Mouse (Mus musculus) lung, postnatal 25 days (tissue): ENCODE results near the gene Rhob.
A peak's percentile ranks its signal among the peaks of the same experiment; 100 is the strongest.

Experiments used
- DNase-seq: peaks from one replicate; pipeline ENCODE4 v3.0.0; 2022; ENCODE audit warnings: low spot score

The Rhob gene

GRCm38 (mm10) chr12:8499871-8500596, at the start of gene Rhob:
TSS of gene Rhob (minus strand) at chr12:8500009.
- peak; percentile 98 for DNase-seq

- DNase-seq, result peak; percentile 80
Observed at GRCm38 (mm10) chr12:8547357-8547756, 47.5 kb upstream of the Rhob start.

DNA sequence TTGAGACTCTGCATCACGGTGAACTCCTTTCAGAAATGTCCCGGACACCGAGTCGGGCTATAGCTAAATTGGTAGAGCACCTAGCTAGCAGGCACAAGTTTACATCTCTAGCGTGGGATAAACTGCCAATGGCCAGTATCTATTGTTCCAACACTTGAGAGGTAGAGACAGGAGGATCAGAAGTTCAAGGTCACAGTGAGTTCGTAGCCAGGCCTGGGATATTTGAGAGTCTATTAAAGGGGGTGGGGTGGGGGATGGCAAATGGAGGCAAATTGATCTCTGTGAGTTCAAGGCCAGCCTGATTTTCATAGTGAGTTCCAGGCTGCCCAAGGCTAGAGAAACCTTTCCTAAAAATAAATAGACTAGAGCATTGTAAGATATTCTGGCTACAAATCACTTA, 47.0 kb upstream of the Rhob start:
- no peak for DNase-seq

DNA sequence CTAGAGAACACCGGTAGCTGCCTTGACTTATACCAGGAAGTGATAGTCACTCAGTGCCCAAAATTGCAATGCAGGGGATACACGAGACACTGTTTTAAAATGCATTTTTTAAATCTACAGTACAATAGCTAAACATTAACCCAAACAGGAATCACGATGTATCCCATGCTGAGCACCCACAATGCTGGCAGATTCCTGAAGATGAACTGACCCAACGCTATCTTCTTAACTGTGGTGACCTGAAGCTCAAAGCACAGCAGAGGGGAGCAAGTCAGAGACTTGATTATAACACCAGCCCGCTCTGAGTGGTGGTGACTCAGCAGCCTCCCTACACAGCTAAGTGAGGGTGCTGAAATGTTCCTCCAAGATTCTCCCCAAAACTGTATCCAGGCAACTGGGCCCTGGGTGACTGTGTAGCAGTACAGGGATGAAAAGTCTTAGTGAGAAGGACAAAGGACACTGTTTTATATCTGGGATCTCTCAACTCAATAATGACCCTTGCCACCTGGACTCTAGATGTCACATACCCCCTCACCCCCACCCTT, 45.3 kb upstream of the Rhob start:
- DNase-seq, result no peak

DNA sequence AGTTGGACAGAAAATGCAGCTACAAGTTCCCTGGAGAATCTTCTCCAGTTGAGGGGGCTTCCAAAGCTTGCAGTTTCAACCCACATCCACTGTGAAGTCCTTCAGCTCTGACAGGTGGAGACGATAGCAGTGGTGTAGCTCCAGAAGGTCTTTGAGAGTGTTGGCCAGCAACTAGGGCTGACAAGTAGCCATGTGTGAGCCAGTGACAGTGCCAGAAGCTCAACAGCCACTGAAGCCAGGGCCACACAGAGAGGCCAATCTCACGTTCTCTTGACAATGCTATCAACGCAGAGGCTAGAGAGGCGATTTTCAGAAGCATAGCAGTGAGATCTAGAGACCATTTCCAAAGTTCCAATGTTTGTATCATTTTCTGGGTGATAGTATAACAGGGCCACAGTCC, 42.6 kb upstream of the Rhob start:
- DNase-seq, result no peak

DNA sequence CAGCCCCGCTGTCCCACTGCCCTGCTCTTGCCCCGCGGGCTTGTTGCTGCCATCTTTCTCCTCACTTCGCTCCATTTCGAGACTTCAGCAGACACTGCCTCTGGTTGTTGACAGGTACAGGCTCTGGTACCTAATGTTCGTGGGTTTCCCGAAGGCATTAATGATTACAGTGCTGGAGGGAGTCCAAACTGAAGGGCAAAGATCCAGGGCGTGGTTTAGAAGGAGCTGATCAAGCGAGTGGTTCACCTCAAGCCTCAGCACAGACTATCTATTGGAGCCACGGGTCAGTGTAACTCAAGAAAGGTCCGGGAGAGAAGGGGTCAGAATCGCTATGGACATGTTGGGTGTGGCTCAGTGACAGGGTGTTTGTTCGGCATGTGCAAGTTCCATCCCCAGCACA, 39.7 kb upstream of the Rhob start:
- no peak for DNase-seq

GRCm38 (mm10) chr12:8537291-8537690, 37.5 kb upstream of the Rhob start:
- no peak for DNase-seq

DNA sequence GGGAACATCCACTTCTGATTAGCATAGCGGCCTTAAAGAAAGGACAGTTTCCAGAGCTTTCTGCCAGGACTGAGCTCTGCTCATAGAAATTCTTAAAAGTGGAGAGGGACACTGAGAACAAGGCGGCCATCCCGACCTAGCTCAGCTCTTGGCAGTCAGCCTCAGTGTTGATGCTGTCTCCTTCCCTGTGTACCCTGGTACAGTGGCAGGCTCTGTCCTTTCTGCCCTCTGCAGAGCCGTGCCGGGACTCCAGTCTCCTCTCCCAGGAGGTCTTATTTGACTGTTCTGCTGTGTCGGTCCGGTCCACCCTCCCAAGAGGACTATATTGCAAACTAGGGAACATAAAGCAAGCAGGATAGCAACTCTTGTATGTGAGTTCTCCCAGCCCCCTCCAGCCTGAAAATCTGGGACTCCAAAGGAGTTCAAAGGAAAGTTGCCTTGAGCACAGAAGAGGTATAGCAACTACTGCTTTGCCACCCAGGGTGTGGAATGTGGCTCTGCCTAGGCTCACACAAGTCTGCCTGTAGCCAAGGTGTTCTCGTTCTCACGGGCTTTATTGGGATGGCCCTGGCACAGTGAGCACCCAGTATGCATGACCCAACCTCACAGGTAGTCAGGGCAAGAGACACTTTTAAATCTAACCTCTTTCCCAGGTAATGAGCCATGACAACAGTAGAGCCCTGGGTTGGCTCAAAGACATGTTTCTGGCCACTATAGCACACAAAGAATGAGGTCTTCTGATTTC, 36.6 kb upstream of the Rhob start:
- DNase-seq, result no peak

DNA sequence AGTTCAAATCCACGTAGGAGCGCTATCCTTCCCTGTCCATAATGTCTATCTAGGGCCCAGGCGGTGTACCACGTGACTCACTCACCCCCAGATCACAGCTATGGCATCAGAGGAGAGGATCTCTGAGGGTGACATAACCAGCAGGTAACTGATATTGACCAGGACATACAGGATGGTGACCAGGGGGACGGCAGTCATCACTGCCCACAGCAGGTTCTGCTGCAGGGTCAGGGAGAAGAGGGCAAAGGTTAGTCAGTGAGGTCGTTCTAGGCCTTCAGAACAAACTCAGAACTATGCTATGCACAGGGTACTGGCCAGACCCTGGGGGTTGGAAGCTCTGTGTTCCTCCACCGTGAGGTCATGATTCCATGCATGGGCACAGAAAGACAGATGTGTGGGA, 35.8 kb upstream of the Rhob start:
- no peak for DNase-seq

GRCm38 (mm10) chr12:8534915-8535314, 35.1 kb upstream of the Rhob start:
- no peak for DNase-seq

DNA sequence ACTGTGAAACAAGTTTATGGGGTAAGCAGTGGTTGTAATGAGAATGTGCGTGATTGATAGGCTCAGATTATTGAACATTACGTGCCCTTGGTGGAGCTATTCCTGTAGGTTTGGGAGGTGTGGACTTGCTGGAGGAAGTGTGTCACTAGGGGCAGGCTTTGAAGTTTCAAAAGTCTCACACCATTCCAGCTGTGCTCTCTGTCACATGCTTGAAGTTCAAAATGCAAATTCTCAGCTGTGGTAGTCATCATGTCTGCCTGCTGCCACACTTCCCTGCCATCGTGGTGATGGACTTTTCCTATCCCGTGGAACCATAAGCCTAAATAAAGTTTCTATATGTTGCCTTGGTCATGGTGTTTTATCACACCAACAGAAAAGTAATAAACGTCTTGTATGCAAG, 28.0 kb upstream of the Rhob start:
- no peak for DNase-seq

- DNase-seq, result no peak
Observed at GRCm38 (mm10) chr12:8527175-8527574, 27.4 kb upstream of the Rhob start.

- DNase-seq, result no peak
Observed at GRCm38 (mm10) chr12:8524062-8524461, 24.3 kb upstream of the Rhob start.

DNA sequence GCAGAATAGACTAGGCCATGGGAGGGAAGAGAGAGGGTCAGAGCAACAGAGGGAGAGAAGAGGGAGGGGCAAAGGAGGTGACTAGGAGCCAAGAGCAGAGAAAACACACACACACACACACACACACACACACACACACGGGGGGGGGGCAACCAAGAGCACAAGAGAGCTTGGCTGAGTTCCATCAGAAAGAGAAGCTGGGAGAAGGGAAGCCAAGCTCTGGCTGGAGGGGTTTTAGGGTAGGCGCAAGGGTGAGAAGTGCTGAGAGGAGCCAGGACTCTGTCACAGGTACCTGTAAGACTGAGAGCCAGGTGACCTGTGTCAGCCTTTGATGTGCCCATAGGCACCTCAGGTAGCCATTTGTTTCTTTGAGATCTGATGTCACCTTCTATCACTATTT, 22.9 kb upstream of the Rhob start:
- no peak for DNase-seq

GRCm38 (mm10) chr12:8521375-8522047, 21.7 kb upstream of the Rhob start:
- DNase-seq, result peak; percentile 82

DNA sequence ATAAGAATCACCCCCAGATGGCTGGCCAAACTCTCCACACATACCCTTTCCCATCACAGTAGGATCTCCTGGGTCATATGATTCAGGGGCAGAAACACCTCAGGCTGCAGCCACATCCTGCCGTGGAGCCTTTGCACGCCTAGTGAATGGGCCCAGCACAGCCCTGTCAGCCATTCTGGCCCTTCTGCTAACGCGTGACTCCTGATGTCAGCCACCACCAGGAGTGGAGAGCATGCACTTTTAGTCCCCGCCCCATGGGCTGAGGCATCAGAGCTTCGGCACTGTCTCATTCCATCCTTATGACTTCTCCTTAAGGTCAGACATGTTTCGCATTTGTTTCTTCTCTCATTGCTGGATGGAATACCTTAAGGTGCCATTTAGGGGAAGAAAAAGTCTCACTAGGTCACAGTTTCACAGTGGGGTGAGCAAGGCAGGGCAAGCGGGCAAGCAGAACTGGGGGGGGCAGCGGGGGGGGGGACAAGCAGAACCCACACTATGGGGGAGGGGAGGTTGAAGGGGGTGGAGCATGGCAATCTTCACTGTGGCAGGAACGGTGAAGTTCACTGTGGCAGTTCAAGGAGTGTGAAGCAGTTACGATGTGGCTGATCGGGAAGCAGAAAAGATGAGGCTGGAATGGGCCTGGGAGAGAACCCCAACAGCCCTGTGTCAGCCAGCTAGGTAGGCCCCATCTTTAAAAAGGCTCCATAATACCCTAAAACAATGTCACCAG, 19.8 kb upstream of the Rhob start:
- no peak for DNase-seq

DNA sequence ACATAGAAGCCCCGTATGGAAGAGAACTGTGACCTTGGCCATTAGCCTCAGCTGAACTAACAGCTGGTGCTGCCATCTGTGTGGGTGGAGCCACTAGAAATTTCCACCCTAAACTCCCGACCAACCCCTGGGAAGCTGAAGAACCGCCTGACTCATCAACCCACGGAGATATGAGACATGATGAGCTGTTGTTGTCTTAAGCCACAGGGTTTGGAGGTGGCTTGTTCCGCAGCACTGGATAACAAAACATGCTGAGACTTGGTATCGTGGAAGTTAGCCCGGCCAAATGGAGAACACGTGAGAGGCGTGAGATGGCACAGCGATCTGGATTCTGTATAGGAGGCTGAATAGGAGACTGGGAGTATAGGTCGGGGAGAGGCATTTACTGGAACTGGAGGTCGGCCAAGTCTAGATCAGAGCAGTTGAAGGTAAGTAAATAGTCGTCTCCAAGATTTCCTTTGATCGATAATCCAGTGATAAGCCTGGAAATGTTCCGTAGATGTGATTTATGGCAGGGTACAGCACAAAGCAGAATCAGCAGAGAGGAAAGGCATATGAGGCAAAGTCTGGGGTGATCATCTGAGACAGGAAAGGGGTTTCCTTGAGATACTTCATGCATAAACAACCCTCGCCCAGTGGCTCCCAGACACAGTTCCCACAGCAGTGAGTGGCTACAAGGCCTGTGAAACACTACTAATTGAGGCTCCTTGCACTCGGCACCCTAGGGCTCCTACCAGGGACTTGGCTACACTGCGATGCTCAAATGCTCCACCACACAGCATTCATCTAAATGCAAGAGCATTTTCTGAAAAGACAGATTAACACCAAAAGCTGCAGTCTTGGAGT, 11.5 kb upstream of the Rhob start:
- DNase-seq, result no peak

DNA sequence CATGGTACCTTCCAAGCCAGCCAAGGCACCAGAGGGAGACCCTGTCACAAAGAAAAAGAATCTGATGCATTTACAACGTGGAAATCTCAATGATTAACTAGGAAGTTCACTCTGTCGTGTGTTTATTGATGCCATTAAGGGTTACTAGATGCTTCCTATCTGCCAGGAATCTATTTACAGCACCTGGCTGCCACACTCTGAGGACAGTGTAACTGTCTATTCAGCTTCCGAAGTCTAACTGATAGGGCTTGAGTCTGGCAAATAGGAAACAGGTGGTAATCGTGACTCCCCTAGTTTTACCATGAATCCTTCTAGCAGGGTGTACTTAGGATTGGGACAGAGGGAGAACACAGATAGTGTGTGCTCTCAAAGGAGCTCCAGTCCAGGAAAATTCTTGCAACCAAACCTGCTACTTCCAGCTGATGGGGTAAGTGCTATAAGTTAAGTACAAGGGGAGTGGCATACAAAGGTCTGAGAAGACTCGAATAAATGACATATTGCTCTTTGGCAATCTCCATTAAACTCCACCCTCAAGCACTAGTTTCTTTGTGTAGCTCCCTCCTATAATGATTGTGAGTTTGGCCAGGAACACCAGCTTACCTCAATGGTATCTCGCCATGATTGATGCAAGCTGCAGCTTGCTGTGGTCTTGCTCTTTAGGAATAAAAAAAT, 10.6 kb upstream of the Rhob start:
- no peak for DNase-seq

DNA sequence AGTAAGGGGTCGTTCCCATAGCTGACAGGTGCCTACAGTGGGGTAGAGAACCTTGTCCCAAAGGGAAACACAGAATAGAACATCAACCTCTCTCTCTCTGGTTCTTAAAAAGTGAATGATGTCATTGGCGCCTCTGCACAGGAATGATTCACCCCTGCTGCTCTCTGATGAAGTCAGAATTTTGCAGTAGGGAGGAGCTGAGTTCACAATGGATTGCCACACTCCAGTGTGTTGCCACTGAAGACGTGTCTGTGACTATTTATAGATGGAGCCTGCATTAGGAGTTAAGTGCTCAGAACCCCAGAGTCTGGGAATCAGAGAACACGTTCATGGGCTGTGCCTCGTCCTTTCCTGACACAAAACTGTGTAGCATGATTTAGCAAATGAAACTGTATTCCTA, 9.9 kb upstream of the Rhob start:
- peak; percentile 66 for DNase-seq

DNA sequence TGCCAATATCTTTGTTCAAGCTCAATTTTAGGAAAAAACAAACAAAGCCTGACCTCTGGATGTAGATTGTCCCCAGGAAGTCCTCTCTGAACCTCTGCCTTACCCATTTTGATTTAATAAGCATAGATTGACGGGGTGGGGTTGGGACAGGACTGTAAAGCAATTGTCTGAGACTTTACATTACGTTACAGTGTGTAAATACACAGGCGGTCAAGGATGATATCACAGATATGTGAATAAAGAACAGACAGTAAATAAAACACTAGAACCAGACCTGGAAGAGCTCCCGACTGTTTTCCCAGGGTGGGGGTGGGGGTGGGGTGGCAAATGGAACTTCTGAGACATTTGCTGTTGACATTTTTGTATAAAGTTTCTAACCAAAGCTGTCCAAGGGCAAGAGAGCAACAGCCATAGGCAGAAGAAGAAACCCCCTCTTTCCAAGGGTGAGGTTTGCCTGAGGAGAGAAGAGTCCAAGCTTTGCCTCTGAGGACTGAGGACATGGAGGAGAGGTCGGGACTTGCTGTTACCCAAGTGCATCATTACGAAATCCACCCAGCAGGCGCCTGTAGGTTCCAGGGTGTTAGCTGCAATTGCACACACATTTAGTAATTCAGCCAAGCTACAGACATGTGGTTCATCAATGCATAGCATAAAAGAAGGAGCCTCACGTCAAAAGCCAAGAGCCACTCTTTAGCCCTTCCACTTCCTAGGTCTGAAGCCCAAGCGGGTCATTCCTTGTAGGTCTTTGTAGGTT, 7.3 kb upstream of the Rhob start:
- peak; percentile 65 for DNase-seq
